9 mouse cellular contexts compared by ENCODE assay signal in the genomic region with DNA sequence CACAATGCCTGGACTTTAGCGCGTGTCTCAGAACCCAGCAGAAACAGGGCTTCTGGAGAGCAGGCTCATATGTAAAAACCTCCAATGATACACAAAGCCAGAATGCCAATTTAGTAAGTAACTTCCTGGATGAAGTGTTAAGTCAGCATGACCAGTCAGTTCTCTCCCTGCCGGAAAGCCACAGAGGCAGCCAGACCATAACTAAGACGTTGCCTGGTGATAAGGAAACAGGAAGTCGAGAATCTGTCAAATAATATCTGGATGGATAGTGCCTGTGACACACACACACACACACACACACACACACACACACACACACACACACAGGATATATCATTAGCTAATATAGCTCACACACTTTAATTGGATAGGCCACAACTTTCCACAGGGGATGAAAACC. TPM values are rescaled to one million over a fixed set of nuclear protein-coding genes. Genes with fewer than 3 reads are reported as not detected.
A peak's percentile ranks its signal among the peaks of the same experiment; 100 is the strongest.
DNase-seq lines count a peak whose midpoint lies in the region; ATAC-seq and TF ChIP-seq lines count a peak whose summit lies in the region.
"Had no signal": no experiment of that assay in that cellular context is flagged by ENCODE, and none has a peak within 500 bp of the region (broad histone marks: within the 10 kb centered on the region; RNA-seq: fewer than 3 reads in every experiment).

No protein-coding gene starts in this region.

- H3K4me3 ChIP-seq in kidney, postnatal 0 days (replicated peaks; ENCODE audit: low read depth, low read length), result no peak overlapping the region
- no peak overlapping the region for H3K4me3 ChIP-seq in liver, embryonic 14.5 days (ENCODE audit: insufficient read depth in 1 of 2, low read depth in 2 of 2, low read length in 2 of 2)
- H3K4me3 ChIP-seq in stomach, embryonic 14.5 days (ENCODE audit: low read depth, low read length), result no peak overlapping the region
- H3K4me3 ChIP-seq: forebrain, embryonic 12.5 days had no signal

- 56% methylated on average over 5 of the region's 5 CpGs for WGBS in kidney, postnatal 0 days
- 5% methylated on average over 5 of the region's 5 CpGs for WGBS in liver, embryonic 14.5 days (ENCODE audit: insufficient replicate concordance)
- WGBS in stomach, embryonic 14.5 days, result 52% methylated on average over 5 of the region's 5 CpGs

- TF ChIP-seq CTCF in kidney, postnatal 0 days (IDR thresholded peaks at IDR 0.05; ENCODE audit: low read depth), result no peak
- TF ChIP-seq CTCF in liver, embryonic 14.5 days (IDR thresholded peaks at IDR 0.05; ENCODE audit: low read depth), result no peak

- H3K36me3 ChIP-seq in kidney, postnatal 0 days (ENCODE audit: insufficient read depth, low read length), result no peaks in the 10 kb centered on the region
- peaks cover 28% of the 10 kb centered on the region for H3K36me3 ChIP-seq in liver, embryonic 14.5 days (replicated peaks; ENCODE audit: control insufficient read depth, insufficient read depth, low read depth)
- no peaks in the 10 kb centered on the region for H3K36me3 ChIP-seq in stomach, embryonic 14.5 days (ENCODE audit: control insufficient read depth, insufficient read depth, low read length)
- H3K36me3 ChIP-seq: forebrain, embryonic 12.5 days had no signal

- no peak overlapping the region for H3K9ac ChIP-seq in kidney, postnatal 0 days (ENCODE audit: low read depth, low read length)
- H3K9ac ChIP-seq in liver, embryonic 14.5 days (replicated peaks), result peak overlapping the region; percentile 53
- H3K9ac ChIP-seq in stomach, embryonic 14.5 days (replicated peaks; ENCODE audit: low read depth, low read length), result no peak overlapping the region
- H3K9ac ChIP-seq: forebrain, embryonic 12.5 days had no signal

- no peak overlapping the region for H3K4me2 ChIP-seq in kidney, postnatal 0 days (ENCODE audit: low read length)
- H3K4me2 ChIP-seq in liver, embryonic 14.5 days (ENCODE audit: low read depth), result peak overlapping the region; percentile 54
- no peak overlapping the region for H3K4me2 ChIP-seq in stomach, embryonic 14.5 days (replicated peaks; ENCODE audit: low read depth, low read length)
- H3K4me2 ChIP-seq: forebrain, embryonic 12.5 days had no signal

- no peaks in the 10 kb centered on the region for H3K4me1 ChIP-seq in kidney, postnatal 0 days (replicated peaks; ENCODE audit: insufficient read depth, low read length)
- peaks cover 26 to 39% of the 10 kb centered on the region in 2 experiments for H3K4me1 ChIP-seq in liver, embryonic 14.5 days (replicated peaks; ENCODE audit: control insufficient read depth in 2 of 2, insufficient read depth in 2 of 2, low read length in 1 of 2)
- no peaks in the 10 kb centered on the region for H3K4me1 ChIP-seq in stomach, embryonic 14.5 days (ENCODE audit: control insufficient read depth, insufficient read depth, low read length)
- H3K4me1 ChIP-seq: forebrain, embryonic 12.5 days had no signal

- TF ChIP-seq EP300 in liver, embryonic 14.5 days (IDR thresholded peaks at IDR 0.05; ENCODE audit: low read depth), result 0 out of 2 replicates have a peak, but pooled peaks have one; percentile 35

- intact Hi-C loops in left cerebral cortex, postnatal 4 days (cut with DNase I), result no loop called here

- no peak overlapping the region for H3K27ac ChIP-seq in kidney, postnatal 0 days
- peak overlapping the region; percentile 87 for H3K27ac ChIP-seq in liver, embryonic 14.5 days
- no peak overlapping the region for H3K27ac ChIP-seq in stomach, embryonic 14.5 days (ENCODE audit: low read length)
- H3K27ac ChIP-seq: forebrain, embryonic 12.5 days had no signal

- H3K27me3 ChIP-seq in kidney, postnatal 0 days (ENCODE audit: insufficient read depth, low read length), result no peaks in the 10 kb centered on the region
- no peaks in the 10 kb centered on the region for H3K27me3 ChIP-seq in liver, embryonic 14.5 days (ENCODE audit: control insufficient read depth, insufficient read depth, low read length)
- no peaks in the 10 kb centered on the region for H3K27me3 ChIP-seq in stomach, embryonic 14.5 days (ENCODE audit: control insufficient read depth, insufficient read depth, low read length)
- H3K27me3 ChIP-seq: forebrain, embryonic 12.5 days had no signal

- no peak; the same call in 1 of the 2 replicates for ATAC-seq in kidney, postnatal 0 days (replicated peaks; ENCODE audit: low FRiP score, low read depth)
- peak; percentile 86 for ATAC-seq in liver, embryonic 14.5 days (ENCODE audit: insufficient read depth)
- peak; percentile 37; the same call in 1 of the 2 replicates for ATAC-seq in stomach, embryonic 14.5 days (ENCODE audit: insufficient number of reproducible peaks, insufficient read depth, low FRiP score, low read depth)

- peak; percentile 74 for DNase-seq in kidney, postnatal 0 days (ENCODE audit: low spot score)
- DNase-seq in kidney, adult 18-20 months, result no peak
- DNase-seq in c-Kit-positive CD71-negative TER-119-negative erythroid progenitor cells, embryonic 14.5 days (ENCODE audit: low read depth), result peak; percentile 59
- peak; percentile 70 to 80 (median 73) for DNase-seq in liver, embryonic 14.5 days (ENCODE audit: low read depth in 3 of 3, low spot score in 3 of 3)
- no peak for DNase-seq in thymus, postnatal 4 days
- no peak for DNase-seq in cerebellum, adult 9-11 months
- DNase-seq in left cerebral cortex, postnatal 4 days, result no peak

- no peaks in the 10 kb centered on the region for H3K9me3 ChIP-seq in kidney, postnatal 0 days (replicated peaks; ENCODE audit: low read length)
- H3K9me3 ChIP-seq in liver, embryonic 14.5 days (ENCODE audit: control insufficient read depth, low read length), result no peaks in the 10 kb centered on the region
- no peaks in the 10 kb centered on the region for H3K9me3 ChIP-seq in stomach, embryonic 14.5 days (ENCODE audit: control insufficient read depth, low read depth, low read length)
- H3K9me3 ChIP-seq: forebrain, embryonic 12.5 days had no signal

RNA-seq across cellular contexts. Expression of a gene that starts 46.5 kb away (rescaled TPM):
- polyA plus RNA-seq in kidney, postnatal 0 days (2015; fragmentation: Nextera tagmentation; extraction: Ambion mirVana), result 119 and 122 TPM in 2 replicates
- 19.2 and 27.0 TPM in 2 replicates for polyA plus RNA-seq in liver, embryonic 14.5 days (2012; rRNA removed)
- 32.8 and 36.3 TPM in 2 replicates for polyA plus RNA-seq in liver, embryonic 14.5 days (2014; fragmentation: Nextera tagmentation; extraction: Ambion mirVana)
- polyA plus RNA-seq in stomach, embryonic 14.5 days (2014; fragmentation: Nextera tagmentation; extraction: Ambion mirVana), result 143 and 153 TPM in 2 replicates
- 10 to 100 TPM; 20.5 to 21.6 TPM for total RNA-seq in left cerebral cortex, postnatal 4 days (2021)

Comparison
In these comparisons a context has a peak if more than half of its experiments do, and no peak if none do; other contexts are left out.
1. DNase-seq: peak in kidney, postnatal 0 days (single experiment), c-Kit-positive CD71-negative TER-119-negative erythroid progenitor cells, embryonic 14.5 days (single experiment) and liver, embryonic 14.5 days (3 of 3); none in kidney, adult 18-20 months (single experiment), thymus, postnatal 4 days (single experiment), cerebellum, adult 9-11 months (single experiment) and left cerebral cortex, postnatal 4 days (single experiment).